In the genomic region with DNA sequence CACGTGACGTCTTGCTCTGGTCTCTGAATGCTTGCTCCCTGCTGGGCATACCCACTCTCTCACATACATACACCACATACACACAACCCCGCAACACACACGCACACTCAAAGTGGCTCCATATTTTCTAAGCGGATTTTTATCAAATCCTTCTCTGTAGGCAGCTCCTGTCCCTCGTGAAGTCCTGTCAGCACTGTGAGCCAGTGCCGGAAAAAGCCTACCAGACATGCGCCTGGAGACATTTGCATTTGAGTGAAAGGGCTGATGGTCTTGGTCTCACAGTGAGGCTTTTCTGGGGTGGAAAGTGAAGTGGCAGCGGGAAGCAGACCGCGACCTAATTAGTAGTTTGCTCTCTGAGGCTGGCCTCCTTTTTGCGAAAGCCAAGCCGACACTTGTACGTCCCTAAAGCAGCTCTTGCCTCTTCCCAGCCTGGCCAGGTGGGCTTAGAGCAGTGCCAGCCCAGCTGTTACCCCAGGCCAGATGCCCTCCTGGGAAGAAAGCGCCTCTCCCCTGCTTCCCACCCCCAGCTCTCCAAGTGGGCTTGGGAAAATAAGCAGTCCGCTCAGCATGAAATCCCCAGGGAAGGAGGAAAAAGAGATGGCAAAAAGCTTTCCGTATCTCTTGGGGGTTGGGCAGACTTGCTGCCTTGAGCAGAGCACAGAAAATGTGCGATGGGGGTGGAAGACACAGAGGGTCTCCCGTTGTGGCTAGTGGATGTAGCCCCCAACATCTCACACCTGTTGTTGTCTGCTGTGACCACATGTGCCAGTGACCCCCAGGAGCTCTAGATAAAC, we compare ENCODE assay signal across 8 mouse cellular contexts.
DNase-seq lines count a peak whose midpoint lies in the region; ATAC-seq and TF ChIP-seq lines count a peak whose summit lies in the region.

No protein-coding gene starts in this region.

- WGBS in kidney, adult 2 months: 17% methylated on average over 19 of the region's 19 CpGs
- 17% methylated on average over 19 of the region's 19 CpGs for WGBS in heart, embryonic 12.5 days
- 24% methylated on average over 19 of the region's 19 CpGs for WGBS in liver, embryonic 15.5 days (ENCODE audit: insufficient replicate concordance)

- H3K4me1 ChIP-seq in kidney, adult 2 months (ENCODE audit: control insufficient read depth, insufficient read depth, low read length): peaks cover 2% of the 10 kb centered on the region; the same call in 1 of the 2 replicates
- peaks cover 11% of the 10 kb centered on the region; the same call in 1 of the 2 replicates for H3K4me1 ChIP-seq in heart, embryonic 12.5 days (replicated peaks)
- H3K4me1 ChIP-seq in liver, embryonic 15.5 days (replicated peaks): no peaks in the 10 kb centered on the region

- no peaks in the 10 kb centered on the region for H3K36me3 ChIP-seq in kidney, adult 2 months (ENCODE audit: control insufficient read depth, insufficient read depth, low read length)
- no peaks in the 10 kb centered on the region for H3K36me3 ChIP-seq in heart, embryonic 12.5 days
- no peaks in the 10 kb centered on the region for H3K36me3 ChIP-seq in liver, embryonic 15.5 days (replicated peaks)

- no peak overlapping the region for H3K4me3 ChIP-seq in kidney, adult 2 months (ENCODE audit: insufficient read depth, low read depth, low read length)
- peak overlapping the region; percentile 32 for H3K4me3 ChIP-seq in heart, embryonic 12.5 days
- H3K4me3 ChIP-seq in layer of hippocampus, adult 2 months: peak overlapping the region; percentile 43
- H3K4me3 ChIP-seq in liver, embryonic 15.5 days (replicated peaks): no peak overlapping the region

- H3K9me3 ChIP-seq in heart, embryonic 12.5 days (replicated peaks): no peaks in the 10 kb centered on the region
- H3K9me3 ChIP-seq in liver, embryonic 15.5 days (replicated peaks): no peaks in the 10 kb centered on the region

- ATAC-seq in heart, embryonic 12.5 days (ENCODE audit: insufficient number of reproducible peaks, low FRiP score): 0 out of 2 replicates have a peak, but pooled peaks have one; percentile 22
- ATAC-seq in liver, embryonic 15.5 days (ENCODE audit: insufficient read depth): no peak

- no peak overlapping the region for H3K27ac ChIP-seq in kidney, adult 2 months (ENCODE audit: insufficient read depth, low read depth, low read length)
- peak overlapping the region; percentile 68 for H3K27ac ChIP-seq in heart, embryonic 12.5 days (ENCODE audit: poor library complexity, severe bottlenecking)
- peak overlapping the region; percentile 78 for H3K27ac ChIP-seq in layer of hippocampus, adult 2 months
- no peak overlapping the region for H3K27ac ChIP-seq in liver, embryonic 15.5 days (replicated peaks)

- peak overlapping the region; percentile 67 for H3K9ac ChIP-seq in heart, embryonic 12.5 days
- H3K9ac ChIP-seq in liver, embryonic 15.5 days: no peak overlapping the region

- no peaks in the 10 kb centered on the region for H3K27me3 ChIP-seq in kidney, adult 2 months (replicated peaks; ENCODE audit: control insufficient read depth, insufficient read depth, low read length)
- H3K27me3 ChIP-seq in heart, embryonic 12.5 days (replicated peaks): peaks cover 9% of the 10 kb centered on the region; the same call in 1 of the 2 replicates
- no peaks in the 10 kb centered on the region for H3K27me3 ChIP-seq in liver, embryonic 15.5 days

- TF ChIP-seq CTCF in kidney, adult 2 months (conservative IDR thresholded peaks at IDR 0.05; ENCODE audit: insufficient read depth, insufficient read length, low read depth, low read length): no peak
- no peak for TF ChIP-seq CTCF in layer of hippocampus, adult 2 months (conservative IDR thresholded peaks at IDR 0.05)

- H3K4me2 ChIP-seq in heart, embryonic 12.5 days: peak overlapping the region; percentile 70
- H3K4me2 ChIP-seq in liver, embryonic 15.5 days: peak overlapping the region; percentile 27

- DNase-seq in kidney, adult 2 months: peak; percentile 5
- no peak for DNase-seq in kidney, adult 8-10 months
- DNase-seq in embryo, embryonic 9.5 days (ENCODE audit: extremely low spot score): peak; percentile 44
- peak; percentile 16 to 29 for DNase-seq in layer of hippocampus, adult 2 months (ENCODE audit: low spot score in 2 of 2)
- peak; percentile 14 to 45 for DNase-seq in right cerebral cortex, postnatal 36 days (ENCODE audit: low spot score in 2 of 2)
- no peak for DNase-seq in spleen, postnatal 10 days (ENCODE audit: low spot score in 2 of 2)

- no peak for TF ChIP-seq POLR2A in kidney, adult 2 months (IDR thresholded peaks at IDR 0.05; ENCODE audit: low read depth, low read length)

Comparison
In these comparisons a context has a peak if more than half of its experiments do, and no peak if none do; other contexts are left out.
1. DNase-seq: peak in kidney, adult 2 months (single experiment), embryo, embryonic 9.5 days (single experiment), layer of hippocampus, adult 2 months (2 of 2) and right cerebral cortex, postnatal 36 days (2 of 2); none in kidney, adult 8-10 months (0 of 2) and spleen, postnatal 10 days (0 of 2).
2. H3K27ac ChIP-seq: peak in heart, embryonic 12.5 days (single experiment) and layer of hippocampus, adult 2 months (single experiment); none in kidney, adult 2 months (single experiment) and liver, embryonic 15.5 days (single experiment).
3. H3K4me3 ChIP-seq: peak in heart, embryonic 12.5 days (single experiment) and layer of hippocampus, adult 2 months (single experiment); none in kidney, adult 2 months (single experiment) and liver, embryonic 15.5 days (single experiment).